Mouse (Mus musculus) cortical plate, adult 2 months (tissue): ENCODE results near the gene Epc2.

ENCODE experiments used
- CTCF ChIP-seq: fragments of 200-500 bp; IDR thresholded peaks from 2 replicates; pipeline ENCODE4 v1.5.1; 2011; ENCODE audit warnings: mild to moderate bottlenecking, control low read depth, low read length; ENCODE audit not compliant: insufficient read depth; ENCODE audit errors: extremely low read depth
- POLR2A ChIP-seq: fragments of 200-500 bp; IDR thresholded peaks from 2 replicates; pipeline ENCODE4 v1.6.1; 2011; ENCODE audit warnings: mild to moderate bottlenecking, low read length, control low read depth; ENCODE audit not compliant: insufficient read depth; ENCODE audit errors: extremely low read depth

GRCm38 (mm10) chr2:49548492-49548891 lies 97.2 kb downstream of the Epc2 start:
- TF ChIP-seq POLR2A (no peak), CTCF (no peak)
